Mouse (Mus musculus): Measurements from ENCODE around the gene Polh.

Gene Polh

GRCm38 (mm10) chr17:46168318-46168717 is 34.1 kb downstream of the Polh start:
- no peak for DNase-seq (ENCODE audit: low read depth)

GRCm38 (mm10) chr17:46167014-46167413 is 35.4 kb downstream of the Polh start:
- no peak for DNase-seq (ENCODE audit: low read depth)

GRCm38 (mm10) chr17:46166270-46166669 is 36.2 kb downstream of the Polh start:
- DNase-seq (ENCODE audit: low read depth) = no peak

- no peak for DNase-seq (ENCODE audit: low read depth)
Measured at GRCm38 (mm10) chr17:46165460-46165859, 37.0 kb downstream of the Polh start.

GRCm38 (mm10) chr17:46164791-46165190 is 37.7 kb downstream of the Polh start:
- DNase-seq (ENCODE audit: low read depth) = no peak

- no peak for DNase-seq (ENCODE audit: low read depth)
Measured at GRCm38 (mm10) chr17:46164301-46164700, 38.1 kb downstream of the Polh start.

GRCm38 (mm10) chr17:46162951-46163421 is 39.5 kb downstream of the Polh start:
- DNase-seq (ENCODE audit: low read depth) = peak; percentile 92

GRCm38 (mm10) chr17:46162551-46162950 is 39.9 kb downstream of the Polh start:
- DNase-seq (ENCODE audit: low read depth) = no peak

- no peak for DNase-seq (ENCODE audit: low read depth)
Measured at GRCm38 (mm10) chr17:46161710-46162109, 40.7 kb downstream of the Polh start.

GRCm38 (mm10) chr17:46161179-46161578 is 41.3 kb downstream of the Polh start:
- DNase-seq (ENCODE audit: low read depth) = peak; percentile 70

- DNase-seq (ENCODE audit: low read depth) = peak; percentile 99
Measured at GRCm38 (mm10) chr17:46160686-46161085, 41.8 kb downstream of the Polh start, which contains the start of gene Gtpbp2. Gene Gtpbp2 (plus strand): TSS chr17:46161032.

GRCm38 (mm10) chr17:46160090-46160662 is 42.3 kb downstream of the Polh start:
- DNase-seq (ENCODE audit: low read depth) = peak; percentile 98

GRCm38 (mm10) chr17:46159236-46159635 is 43.2 kb downstream of the Polh start:
- DNase-seq (ENCODE audit: low read depth) = peak; percentile 28

GRCm38 (mm10) chr17:46157131-46157530 is 45.3 kb downstream of the Polh start:
- DNase-seq (ENCODE audit: low read depth) = no peak

GRCm38 (mm10) chr17:46156680-46157079 is 45.8 kb downstream of the Polh start:
- no peak for DNase-seq (ENCODE audit: low read depth)

GRCm38 (mm10) chr17:46154336-46154735 is 48.1 kb downstream of the Polh start:
- no peak for DNase-seq (ENCODE audit: low read depth)

- DNase-seq (ENCODE audit: low read depth) = peak; percentile 96
Measured at GRCm38 (mm10) chr17:46152847-46153782, 49.3 kb downstream of the Polh start, which contains the start of gene Mad2l1bp. Gene Mad2l1bp (minus strand): TSS chr17:46153553.

GRCm38 (mm10) chr17:46143578-46144423 is 58.6 kb downstream of the Polh start, which contains the start of gene Rsph9:
Gene Rsph9 (minus strand): TSS chr17:46144216.
- DNase-seq (ENCODE audit: low read depth) = peak; percentile 88

- no peak for DNase-seq (ENCODE audit: low read depth)
Measured at GRCm38 (mm10) chr17:46139872-46140271, 62.6 kb downstream of the Polh start.

GRCm38 (mm10) chr17:46138563-46139236 is 63.7 kb downstream of the Polh start:
- no peak for DNase-seq (ENCODE audit: low read depth)

GRCm38 (mm10) chr17:46132862-46133261 is 69.6 kb downstream of the Polh start:
- DNase-seq (ENCODE audit: low read depth) = no peak

Measured in induced T-regulatory cell, adult 2 months (primary cell).